In genomic region chr17:15294165-15294585, GRCm38 (mm10) we compare ENCODE assay signal across 26 mouse cellular contexts.
DNase-seq lines count a peak whose midpoint lies in the region; ATAC-seq lines count a peak whose summit lies in the region.
"Had no signal": no experiment of that assay in that cellular context is flagged by ENCODE, and none has a peak within 500 bp of the region (broad histone marks: within the 10 kb centered on the region; RNA-seq: fewer than 3 reads in every experiment).

No protein-coding gene starts in this region.

- WGBS in midbrain, embryonic 11.5 days = 62% methylated on average over 5 of the region's 5 CpGs
- WGBS in midbrain, embryonic 10.5 days = 64% methylated on average over 5 of the region's 5 CpGs
- 33% methylated on average over 5 of the region's 5 CpGs for WGBS in hindbrain, embryonic 16.5 days
- 64% methylated on average over 5 of the region's 5 CpGs for WGBS in kidney, embryonic 16.5 days

- no peak overlapping the region for H3K9ac ChIP-seq in midbrain, embryonic 11.5 days (ENCODE audit: low read length)
- H3K9ac ChIP-seq in hindbrain, embryonic 16.5 days (ENCODE audit: low read depth, low read length) = no peak overlapping the region
- no peak overlapping the region for H3K9ac ChIP-seq in kidney, embryonic 16.5 days (replicated peaks; ENCODE audit: low read length)
- H3K9ac ChIP-seq: embryonic facial prominence, embryonic 12.5 days; heart, embryonic 13.5 days; liver, embryonic 12.5 days; lung, embryonic 14.5 days had no signal

- no peaks in the 10 kb centered on the region for H3K9me3 ChIP-seq in midbrain, embryonic 11.5 days (ENCODE audit: control insufficient read depth, low read length)
- H3K9me3 ChIP-seq in midbrain, embryonic 10.5 days (replicated peaks) = no peaks in the 10 kb centered on the region
- H3K9me3 ChIP-seq in hindbrain, embryonic 16.5 days (ENCODE audit: control insufficient read depth, low read length) = no peaks in the 10 kb centered on the region
- H3K9me3 ChIP-seq in kidney, embryonic 16.5 days (ENCODE audit: low read length) = no peaks in the 10 kb centered on the region
- H3K9me3 ChIP-seq: embryonic facial prominence, embryonic 12.5 days; G1E; heart, embryonic 13.5 days; liver, embryonic 12.5 days had no signal

- no peak overlapping the region for H3K27ac ChIP-seq in midbrain, embryonic 11.5 days (ENCODE audit: low read depth, low read length)
- H3K27ac ChIP-seq in midbrain, embryonic 10.5 days (replicated peaks) = no peak overlapping the region
- no peak overlapping the region for H3K27ac ChIP-seq in hindbrain, embryonic 16.5 days (ENCODE audit: low read depth, low read length)
- H3K27ac ChIP-seq in kidney, embryonic 16.5 days (ENCODE audit: low read length) = no peak overlapping the region
- H3K27ac ChIP-seq: embryonic facial prominence, embryonic 12.5 days; heart, embryonic 13.5 days; kidney, postnatal 0 days; liver, embryonic 12.5 days; macrophage had no signal

- no peaks in the 10 kb centered on the region for H3K4me1 ChIP-seq in midbrain, embryonic 11.5 days (ENCODE audit: control insufficient read depth, insufficient read depth, low read length)
- peaks cover 24% of the 10 kb centered on the region for H3K4me1 ChIP-seq in midbrain, embryonic 10.5 days
- no peaks in the 10 kb centered on the region for H3K4me1 ChIP-seq in hindbrain, embryonic 16.5 days (ENCODE audit: control insufficient read depth, insufficient read depth, low read depth, low read length)
- peaks cover 8% of the 10 kb centered on the region; the same call in 1 of the 2 replicates for H3K4me1 ChIP-seq in kidney, embryonic 16.5 days (ENCODE audit: insufficient read depth, low read length)
- H3K4me1 ChIP-seq: embryonic facial prominence, embryonic 12.5 days; liver, embryonic 12.5 days had no signal

- H3K4me2 ChIP-seq in midbrain, embryonic 11.5 days = no peak overlapping the region
- H3K4me2 ChIP-seq in hindbrain, embryonic 16.5 days (ENCODE audit: low read length) = no peak overlapping the region
- H3K4me2 ChIP-seq in kidney, embryonic 16.5 days (replicated peaks; ENCODE audit: low read depth, low read length) = no peak overlapping the region
- H3K4me2 ChIP-seq: embryonic facial prominence, embryonic 12.5 days; heart, embryonic 13.5 days; liver, embryonic 12.5 days; lung, embryonic 14.5 days had no signal

- DNase-seq in embryo, embryonic 10 days (ENCODE audit: low spot score) = peak; percentile 18
- no peak for DNase-seq in embryo, embryonic 9.5 days (ENCODE audit: extremely low spot score)
- DNase-seq in midbrain, embryonic 11.5 days (ENCODE audit: low spot score, missing footprints) = no peak
- no peak for DNase-seq in midbrain, embryonic 10.5 days (ENCODE audit: low spot score)
- DNase-seq in retina, embryonic 14.5 days (ENCODE audit: low spot score) = peak; percentile 18
- no peak for DNase-seq in spleen, postnatal 4 days (ENCODE audit: low spot score in 2 of 2)
- DNase-seq: adrenal gland, adult 2 months; cerebellum, adult 11 months; cerebellum, postnatal 25 days; gastrocnemius, postnatal 36 days; heart, postnatal 36 days; layer of hippocampus, postnatal 36 days; left cerebral cortex, postnatal 4 days; lung, embryonic 14.5 days; right cerebral cortex, postnatal 14 days; thymus, postnatal 25 days had no signal

- H3K36me3 ChIP-seq in midbrain, embryonic 11.5 days (ENCODE audit: control insufficient read depth, insufficient read depth, low read length) = no peaks in the 10 kb centered on the region
- H3K36me3 ChIP-seq in midbrain, embryonic 10.5 days = no peaks in the 10 kb centered on the region
- no peaks in the 10 kb centered on the region for H3K36me3 ChIP-seq in hindbrain, embryonic 16.5 days (ENCODE audit: control insufficient read depth, insufficient read depth, low read length)
- no peaks in the 10 kb centered on the region for H3K36me3 ChIP-seq in kidney, embryonic 16.5 days (ENCODE audit: insufficient read depth, low read length)
- H3K36me3 ChIP-seq: embryonic facial prominence, embryonic 12.5 days; G1E; heart, embryonic 13.5 days; liver, embryonic 12.5 days had no signal

- no peak overlapping the region for H3K4me3 ChIP-seq in midbrain, embryonic 11.5 days (ENCODE audit: low read depth, low read length)
- no peak overlapping the region for H3K4me3 ChIP-seq in midbrain, embryonic 10.5 days
- no peak overlapping the region for H3K4me3 ChIP-seq in hindbrain, embryonic 16.5 days (ENCODE audit: low read length)
- no peak overlapping the region for H3K4me3 ChIP-seq in kidney, embryonic 16.5 days (ENCODE audit: low read length)
- H3K4me3 ChIP-seq: embryonic facial prominence, embryonic 12.5 days; heart, embryonic 13.5 days; liver, embryonic 12.5 days had no signal

- peak; percentile 42 for ATAC-seq in midbrain, embryonic 11.5 days (ENCODE audit: low FRiP score)
- peak; percentile 24 for ATAC-seq in hindbrain, embryonic 16.5 days
- ATAC-seq in kidney, embryonic 16.5 days (ENCODE audit: low FRiP score, low TSS enrichment) = no peak
- ATAC-seq: CD4-positive, CD25-positive, alpha-beta regulatory T cell, adult 4 months; intestine, embryonic 16.5 days; liver, embryonic 12.5 days had no signal

- no peaks in the 10 kb centered on the region for H3K27me3 ChIP-seq in midbrain, embryonic 11.5 days (ENCODE audit: control insufficient read depth, insufficient read depth, low read length)
- H3K27me3 ChIP-seq in midbrain, embryonic 10.5 days (ENCODE audit: low read depth, poor library complexity, severe bottlenecking) = peaks cover 11% of the 10 kb centered on the region; the same call in 1 of the 2 replicates
- no peaks in the 10 kb centered on the region for H3K27me3 ChIP-seq in hindbrain, embryonic 16.5 days (replicated peaks; ENCODE audit: control insufficient read depth, insufficient read depth, low read length)
- H3K27me3 ChIP-seq in kidney, embryonic 16.5 days (ENCODE audit: insufficient read depth, low read length) = no peaks in the 10 kb centered on the region
- H3K27me3 ChIP-seq: embryonic facial prominence, embryonic 12.5 days; liver, embryonic 12.5 days had no signal

Comparison
In these comparisons a context has a peak if more than half of its experiments do, and no peak if none do; other contexts are left out.
1. DNase-seq: peak in embryo, embryonic 10 days (single experiment) and retina, embryonic 14.5 days (single experiment); none in embryo, embryonic 9.5 days (single experiment), midbrain, embryonic 11.5 days (single experiment), midbrain, embryonic 10.5 days (single experiment) and spleen, postnatal 4 days (0 of 2).